Mouse (Mus musculus) embryonic facial prominence, embryonic 15.5 days (tissue): ENCODE data around the gene Ppp2r5e. TPM values are rescaled to one million over a fixed set of nuclear protein-coding genes. Genes with fewer than 3 reads are reported as not detected.

Source experiments
- ATAC-seq: fragments of 200-750 bp; cut with Nextera tagmentation; 2 replicates; pipeline ENCODE4 v1.8.0; 2017; ENCODE audit warnings: low read depth, moderate TSS enrichment; ENCODE audit not compliant: insufficient number of reproducible peaks, low FRiP score, low TSS enrichment
- H3K27ac ChIP-seq: fragments of 300-500 bp; sonication (generic); replicated peaks from 2 replicates; pipeline ENCODE4 v1.5.1; 2015; ENCODE audit warnings: mild to moderate bottlenecking, inconsistent platforms
- H3K27me3 ChIP-seq: fragments of 300-500 bp; sonication (generic); 2 replicates; pipeline ENCODE4 v1.6.1; 2015; ENCODE audit warnings: inconsistent platforms
- H3K36me3 ChIP-seq: fragments of 300-500 bp; sonication (generic); 2 replicates; pipeline ENCODE4 v1.6.1; 2015; ENCODE audit warnings: mild to moderate bottlenecking, inconsistent platforms
- H3K4me1 ChIP-seq: fragments of 300-500 bp; sonication (generic); 2 replicates; pipeline ENCODE4 v1.6.1; 2015; ENCODE audit warnings: inconsistent platforms
- H3K4me2 ChIP-seq: fragments of 300-500 bp; sonication (generic); replicated peaks from 2 replicates; pipeline ENCODE4 v1.6.1; 2015; ENCODE audit warnings: mild to moderate bottlenecking, inconsistent platforms
- H3K4me3 ChIP-seq: fragments of 300-500 bp; sonication (generic); replicated peaks from 2 replicates; pipeline ENCODE4 v1.5.1; 2015; ENCODE audit warnings: mild to moderate bottlenecking, inconsistent platforms
- H3K9ac ChIP-seq: fragments of 300-500 bp; sonication (generic); 2 replicates; pipeline ENCODE4 v1.6.1; 2015; ENCODE audit warnings: inconsistent platforms
- H3K9me3 ChIP-seq: fragments of 300-500 bp; sonication (generic); replicated peaks from 2 replicates; pipeline ENCODE4 v1.6.1; 2016; ENCODE audit warnings: inconsistent platforms
- WGBS: fragments of 180-500 bp; shearing (Covaris S2); methylation state at CpG from one replicate; pipeline ENCODE4 v1.1.7; 2015; 5-methylcytosine and 5-hydroxymethylcytosine counted together
- polyA plus RNA-seq: library from polyadenylated mRNA; unstranded; fragments of >200 nt; fragmentation: Nextera tagmentation; extraction: Ambion mirVana; gene quantifications from 2 replicates; pipeline ENCODE4 v1.2.1, GENCODE M21; 2015

Ppp2r5e gene
- 12.4 and 13.1 TPM in 2 replicates for polyA plus RNA-seq

DNA sequence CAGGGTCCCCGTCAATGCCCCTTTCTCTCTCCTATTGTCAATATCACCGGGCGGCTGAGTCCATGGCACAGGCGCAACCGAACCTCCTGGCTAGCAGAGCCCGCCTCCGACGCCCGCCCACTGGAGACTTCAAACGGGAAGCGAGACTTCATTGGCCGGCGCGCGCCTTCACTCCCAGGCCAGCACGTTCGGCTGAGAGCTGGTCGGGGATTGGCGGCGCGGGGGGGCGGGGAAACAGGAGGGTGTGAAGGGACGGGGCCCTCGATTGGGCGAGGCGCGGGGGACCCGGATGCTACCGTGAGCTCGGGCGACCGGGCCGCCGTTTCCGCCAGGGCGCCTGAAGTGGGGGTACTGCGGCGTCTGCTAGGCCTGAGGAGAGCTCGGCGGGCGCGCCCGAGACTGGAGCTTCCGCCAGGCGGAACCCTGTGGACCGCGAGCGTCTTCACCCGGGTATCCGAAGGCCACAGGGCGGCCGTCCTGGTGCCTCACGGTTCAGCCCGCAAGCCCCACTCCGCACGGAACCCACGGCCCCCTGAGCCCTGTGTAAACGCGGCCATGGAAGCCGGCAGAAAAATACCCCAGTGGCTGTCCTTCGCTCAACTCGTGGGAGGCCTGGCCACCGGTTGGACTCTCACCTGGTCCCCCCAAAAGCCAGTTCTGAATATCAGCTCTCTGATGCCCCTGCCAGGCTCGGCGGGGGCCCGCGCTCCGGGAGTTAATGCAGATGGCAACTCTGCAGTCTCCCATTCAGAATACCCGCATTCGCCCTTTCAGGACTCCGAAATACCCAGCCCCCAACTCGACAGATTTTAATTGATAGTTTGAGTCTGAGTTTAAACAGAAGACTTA lies at the start of gene Ppp2r5e:
Gene Ppp2r5e (minus strand): TSS at position 92 of the 849 bp plus-strand sequence.
- Histone ChIP-seq H3K4me3 (peak within 1 kb of the TSS; percentile 75), H3K36me3 (peaks cover 11% of the 10 kb centered on the region), H3K4me2 (peak within 1 kb of the TSS; percentile 69), H3K27ac (peak within 1 kb of the TSS; percentile 97), H3K9ac (peak within 1 kb of the TSS; percentile 91), H3K9me3 (no peaks in the 10 kb centered on the region), H3K27me3 (no peaks in the 10 kb centered on the region), H3K4me1 (peaks cover 8% of the 10 kb centered on the region; the same call in 1 of the 2 replicates)
- ATAC-seq = peak; percentile 100
- WGBS = under 1% methylated on average over 68 of the region's 72 CpGs

DNA sequence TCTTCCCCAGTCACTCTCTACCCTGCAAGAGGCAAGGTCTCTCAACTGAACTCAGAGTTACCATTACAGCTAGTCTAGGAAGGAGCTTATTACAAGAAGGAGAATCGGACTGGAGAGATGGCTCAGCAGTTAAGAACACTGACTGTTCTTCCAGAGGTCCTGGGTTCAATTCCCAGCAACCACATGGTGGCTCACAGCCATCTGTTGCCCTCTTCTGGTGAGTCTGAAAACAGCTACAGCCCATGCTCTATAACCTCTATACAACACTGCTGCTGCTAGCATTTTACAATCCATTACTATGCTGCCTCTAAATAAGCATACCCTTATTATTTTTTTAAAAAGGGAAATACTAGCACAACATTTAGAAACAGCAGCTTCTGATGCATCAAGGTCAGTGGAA lies 49.7 kb upstream of the Ppp2r5e start:
- no peaks in the 10 kb centered on the region for H3K9me3 ChIP-seq
- H3K27ac ChIP-seq = no peak overlapping the region
- no peak for ATAC-seq
- no peak overlapping the region for H3K9ac ChIP-seq
- WGBS = 89% methylated on average over 1 of the region's 1 CpGs
- H3K36me3 ChIP-seq = no peaks in the 10 kb centered on the region
- no peak overlapping the region for H3K4me2 ChIP-seq
- no peak overlapping the region for H3K4me3 ChIP-seq
- no peaks in the 10 kb centered on the region for H3K4me1 ChIP-seq
- H3K27me3 ChIP-seq = no peaks in the 10 kb centered on the region

DNA sequence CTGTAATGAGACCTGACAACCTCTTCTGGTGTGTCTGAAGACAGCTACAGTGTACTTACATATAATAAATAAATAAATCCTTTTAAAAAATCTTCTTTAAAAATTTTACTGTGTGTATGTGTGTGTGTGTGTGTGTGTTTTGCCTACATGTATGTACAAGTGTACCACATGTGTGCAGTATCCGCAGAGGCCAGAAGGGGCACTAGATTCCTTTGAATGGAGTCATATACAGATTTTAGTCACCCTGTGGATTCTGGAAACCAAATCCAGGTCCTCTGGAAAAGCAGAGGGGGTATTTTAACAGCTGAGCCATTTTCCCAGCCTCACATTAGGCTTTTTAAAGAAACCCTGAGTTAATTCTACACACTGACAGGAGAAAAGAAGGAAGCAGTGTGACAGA lies 45.7 kb upstream of the Ppp2r5e start:
- no peak for ATAC-seq
- 93% methylated on average over 1 of the region's 1 CpGs for WGBS
- no peak overlapping the region for H3K4me2 ChIP-seq

DNA sequence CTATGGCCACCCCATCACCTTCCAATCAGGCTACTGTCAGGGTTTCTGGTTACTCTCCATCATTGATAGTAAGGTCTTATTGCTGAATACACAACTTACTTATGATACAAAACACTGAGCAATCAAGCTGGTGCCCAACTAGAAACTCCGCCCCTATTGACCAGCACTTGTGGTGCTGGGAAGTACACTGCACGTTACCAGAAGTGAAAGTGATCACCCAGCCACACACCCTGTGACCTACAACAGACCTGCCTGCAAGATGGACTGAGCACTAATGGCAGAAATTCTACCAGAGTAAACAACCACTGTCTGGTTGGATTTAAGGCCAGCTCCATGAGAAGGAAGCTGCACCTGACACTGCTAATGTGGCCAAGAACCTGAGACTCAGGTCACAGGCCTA lies 42.3 kb upstream of the Ppp2r5e start:
- no peak for ATAC-seq
- no peak overlapping the region for H3K27ac ChIP-seq
- no peaks in the 10 kb centered on the region for H3K36me3 ChIP-seq
- H3K27me3 ChIP-seq = no peaks in the 10 kb centered on the region
- H3K4me3 ChIP-seq = no peak overlapping the region
- WGBS = 85% methylated on average over 2 of the region's 2 CpGs
- H3K9ac ChIP-seq = no peak overlapping the region
- no peaks in the 10 kb centered on the region for H3K9me3 ChIP-seq
- H3K4me1 ChIP-seq = no peaks in the 10 kb centered on the region
- H3K4me2 ChIP-seq = no peak overlapping the region

More for the DNA sequence above, 45.7 kb upstream of the Ppp2r5e start:
- Histone ChIP-seq H3K9ac (no peak overlapping the region), H3K36me3 (no peaks in the 10 kb centered on the region), H3K4me1 (no peaks in the 10 kb centered on the region), H3K27ac (no peak overlapping the region), H3K4me3 (no peak overlapping the region), H3K9me3 (no peaks in the 10 kb centered on the region), H3K27me3 (no peaks in the 10 kb centered on the region)

DNA sequence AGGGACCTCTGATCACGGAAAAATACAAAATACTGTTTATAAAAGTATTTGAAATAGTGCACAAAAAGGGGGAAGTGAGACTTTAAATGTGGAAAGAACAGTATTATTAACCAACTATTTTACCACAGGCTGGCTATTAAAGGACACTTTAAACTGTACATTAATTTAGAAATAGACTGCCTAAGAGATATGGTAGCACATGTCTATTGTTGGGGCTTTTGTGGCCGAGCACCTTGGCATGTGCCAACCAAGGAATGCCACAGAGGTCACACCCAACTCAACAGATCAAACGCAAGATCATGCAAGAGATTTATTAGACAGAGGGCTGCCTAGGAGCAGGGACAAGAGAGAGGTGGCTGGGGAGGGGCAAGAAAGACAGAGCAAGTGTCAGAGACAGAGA lies 41.1 kb upstream of the Ppp2r5e start:
- no peak overlapping the region for H3K9ac ChIP-seq
- no peak overlapping the region for H3K4me3 ChIP-seq
- H3K4me1 ChIP-seq = no peaks in the 10 kb centered on the region
- H3K4me2 ChIP-seq = no peak overlapping the region
- ATAC-seq = no peak
- WGBS = 90% methylated on average over 3 of the region's 3 CpGs
- no peaks in the 10 kb centered on the region for H3K27me3 ChIP-seq
- H3K36me3 ChIP-seq = no peaks in the 10 kb centered on the region
- no peaks in the 10 kb centered on the region for H3K9me3 ChIP-seq
- no peak overlapping the region for H3K27ac ChIP-seq

DNA sequence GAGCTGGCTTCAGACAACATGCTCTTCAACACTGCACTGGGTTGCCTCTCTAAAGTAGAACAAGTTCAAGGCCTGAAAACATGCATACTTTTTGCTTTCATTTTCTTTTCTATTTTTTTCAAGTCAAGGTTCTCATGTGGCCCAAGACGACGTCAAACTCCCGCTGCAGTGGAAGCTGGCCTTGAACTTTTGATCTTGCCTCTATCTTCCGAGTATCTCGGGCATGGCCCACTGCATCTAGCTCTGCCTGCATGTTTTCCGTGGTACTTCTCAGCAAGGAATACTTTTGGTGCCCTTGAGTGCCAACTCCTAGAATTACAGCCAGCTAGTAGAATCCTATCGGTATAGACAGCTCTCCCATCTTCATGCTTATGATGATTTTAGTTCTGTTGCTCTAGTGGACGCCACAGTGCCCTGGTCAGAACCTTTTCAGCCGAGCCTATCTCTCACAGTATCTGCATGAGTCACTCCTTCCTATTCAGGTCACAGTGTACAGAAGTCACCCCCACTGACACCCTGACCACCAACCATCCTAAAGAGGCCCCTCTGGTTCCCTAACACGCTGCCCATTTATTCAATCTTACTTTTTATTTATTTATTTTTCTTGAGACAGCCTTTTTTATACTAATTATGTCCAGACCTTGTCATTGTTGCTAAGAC lies 39.9 kb upstream of the Ppp2r5e start:
- 87% methylated on average over 10 of the region's 10 CpGs for WGBS
- H3K4me3 ChIP-seq = no peak overlapping the region

DNA sequence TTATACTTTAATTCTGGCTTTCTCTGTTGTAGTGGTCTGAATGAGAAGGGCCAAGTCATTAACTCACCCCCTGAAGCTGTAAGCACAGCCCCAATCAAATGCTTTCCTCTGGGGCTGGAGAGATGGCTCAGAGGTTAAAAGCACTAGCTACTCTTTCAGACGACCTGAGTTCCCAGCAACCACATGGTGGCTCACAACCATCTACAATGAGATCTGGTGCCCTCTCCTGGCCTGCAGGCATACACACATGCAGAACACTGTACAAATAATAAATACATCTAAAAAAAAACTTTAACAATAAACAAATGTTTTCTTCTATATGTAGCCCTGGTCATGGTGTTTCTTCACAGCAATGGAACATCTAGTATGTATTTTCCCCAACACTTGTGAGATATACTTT lies 33.6 kb upstream of the Ppp2r5e start:
- 57% methylated on average over 1 of the region's 1 CpGs for WGBS
- H3K9ac ChIP-seq = no peak overlapping the region
- H3K9me3 ChIP-seq = no peaks in the 10 kb centered on the region
- no peaks in the 10 kb centered on the region for H3K36me3 ChIP-seq
- no peak for ATAC-seq
- no peak overlapping the region for H3K27ac ChIP-seq
- no peak overlapping the region for H3K4me3 ChIP-seq
- no peaks in the 10 kb centered on the region for H3K27me3 ChIP-seq
- H3K4me2 ChIP-seq = no peak overlapping the region
- H3K4me1 ChIP-seq = no peaks in the 10 kb centered on the region

More for the DNA sequence above, 39.9 kb upstream of the Ppp2r5e start:
- Histone ChIP-seq H3K27ac (no peak overlapping the region), H3K9me3 (no peaks in the 10 kb centered on the region), H3K9ac (no peak overlapping the region), H3K4me1 (no peaks in the 10 kb centered on the region), H3K4me2 (no peak overlapping the region), H3K36me3 (no peaks in the 10 kb centered on the region), H3K27me3 (no peaks in the 10 kb centered on the region)
- no peak for ATAC-seq

DNA sequence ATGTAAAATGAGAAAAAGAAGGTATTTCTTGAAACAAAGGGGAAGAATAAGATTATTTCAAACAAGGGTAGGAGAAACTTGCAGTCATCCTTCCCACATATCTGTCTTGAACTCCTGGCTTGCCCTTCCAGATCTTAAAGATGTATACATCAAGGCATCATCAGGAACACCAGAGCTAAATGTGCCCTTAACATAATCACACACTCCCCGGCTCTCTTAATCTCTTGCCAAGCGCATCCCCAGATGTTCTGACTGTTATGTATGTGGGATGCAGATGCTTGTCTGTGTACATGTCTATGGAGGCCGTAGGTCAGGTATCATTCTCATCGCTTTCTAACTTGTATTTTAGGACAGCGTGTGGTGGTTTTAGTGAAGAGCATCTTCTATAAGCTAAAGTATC lies 27.2 kb upstream of the Ppp2r5e start:
- ATAC-seq = no peak
- Histone ChIP-seq H3K27me3 (no peaks in the 10 kb centered on the region), H3K4me2 (no peak overlapping the region), H3K4me3 (no peak overlapping the region), H3K27ac (no peak overlapping the region), H3K36me3 (no peaks in the 10 kb centered on the region), H3K9ac (no peak overlapping the region), H3K9me3 (no peaks in the 10 kb centered on the region), H3K4me1 (no peaks in the 10 kb centered on the region)
- WGBS = 89% methylated on average over 5 of the region's 5 CpGs

DNA sequence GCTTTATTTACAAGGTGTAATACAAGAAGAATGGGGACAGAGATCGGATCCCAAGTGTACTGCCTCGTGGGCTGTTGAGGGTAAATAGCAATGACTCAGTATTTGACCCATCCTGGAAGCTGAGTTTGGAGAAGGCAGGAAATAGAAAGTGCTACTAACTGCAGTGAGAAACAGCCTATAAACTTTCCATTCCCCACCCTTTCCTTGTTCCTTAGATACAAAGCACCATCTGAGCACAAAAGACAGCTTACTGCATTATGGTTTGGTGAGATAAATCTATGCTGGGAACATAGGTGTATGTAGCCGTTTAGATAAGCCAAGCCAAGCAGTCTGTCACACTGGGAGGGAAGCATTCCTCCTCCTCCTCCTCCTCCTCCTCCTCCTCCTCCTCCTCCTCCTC lies 26.8 kb upstream of the Ppp2r5e start:
- Histone ChIP-seq H3K36me3 (no peaks in the 10 kb centered on the region), H3K4me3 (no peak overlapping the region), H3K27me3 (no peaks in the 10 kb centered on the region), H3K4me1 (no peaks in the 10 kb centered on the region), H3K9ac (no peak overlapping the region), H3K27ac (no peak overlapping the region), H3K9me3 (no peaks in the 10 kb centered on the region), H3K4me2 (no peak overlapping the region)
- 72% methylated on average over 3 of the region's 3 CpGs for WGBS
- ATAC-seq = no peak

DNA sequence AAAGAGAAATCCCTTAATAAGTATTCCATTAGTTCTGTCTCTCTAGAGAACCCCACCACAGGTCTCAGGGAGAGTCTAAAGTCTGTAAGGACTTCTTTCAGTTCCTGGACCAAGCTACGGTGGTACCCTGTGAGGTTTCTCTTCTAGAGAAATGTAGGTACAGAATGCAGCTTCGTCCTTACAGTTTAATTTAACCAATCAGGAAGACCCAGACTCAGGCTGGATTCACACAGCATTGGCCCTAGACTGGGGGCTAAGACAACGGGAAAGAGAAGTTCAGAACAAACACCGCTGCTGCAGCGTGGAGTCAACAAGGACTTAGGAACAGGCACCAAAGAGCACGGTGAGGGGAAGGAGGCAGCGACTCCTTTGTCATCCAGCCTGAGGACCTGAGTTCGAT lies 20.8 kb upstream of the Ppp2r5e start:
- H3K27ac ChIP-seq = no peak overlapping the region
- ATAC-seq = no peak
- WGBS = 50% methylated on average over 8 of the region's 8 CpGs
- no peaks in the 10 kb centered on the region for H3K9me3 ChIP-seq
- H3K36me3 ChIP-seq = no peaks in the 10 kb centered on the region
- H3K4me1 ChIP-seq = peaks cover 4% of the 10 kb centered on the region; the same call in 1 of the 2 replicates
- H3K9ac ChIP-seq = no peak overlapping the region
- no peak overlapping the region for H3K4me2 ChIP-seq
- H3K27me3 ChIP-seq = no peaks in the 10 kb centered on the region
- no peak overlapping the region for H3K4me3 ChIP-seq

DNA sequence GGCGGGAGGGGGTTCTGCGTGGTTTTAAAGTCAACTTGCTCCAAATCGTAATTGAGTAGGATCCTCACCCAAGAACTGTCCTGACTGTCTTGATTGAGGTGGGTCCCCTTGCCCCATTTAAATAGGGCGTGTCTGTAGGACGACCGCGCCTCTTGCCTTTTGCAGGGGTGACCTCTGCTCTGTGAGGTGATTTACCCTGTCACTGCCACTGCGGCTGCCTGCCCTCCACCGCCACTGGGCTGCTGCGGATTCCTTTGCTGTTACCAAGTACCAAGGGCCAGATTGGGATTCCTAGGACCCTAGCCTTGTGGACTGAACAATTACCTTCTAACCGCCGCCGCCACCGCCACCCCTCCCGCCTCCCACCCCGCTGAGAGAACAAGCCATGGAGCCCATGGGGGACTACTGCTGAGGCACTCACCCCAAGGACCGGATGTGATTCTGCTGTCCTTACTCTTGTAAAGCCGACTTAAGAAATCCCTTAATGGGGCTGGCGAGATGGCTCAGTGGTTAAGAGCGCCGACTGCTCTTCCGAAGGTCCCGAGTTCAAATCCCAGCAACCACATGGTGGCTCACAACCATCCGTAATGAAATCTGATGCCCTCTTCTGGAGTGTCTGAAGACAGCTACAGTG lies 20.2 kb upstream of the Ppp2r5e start:
- Histone ChIP-seq H3K9ac (no peak overlapping the region), H3K36me3 (no peaks in the 10 kb centered on the region), H3K4me1 (peaks cover 4% of the 10 kb centered on the region; the same call in 1 of the 2 replicates), H3K4me3 (peak overlapping the region; percentile 35), H3K9me3 (no peaks in the 10 kb centered on the region), H3K27me3 (no peaks in the 10 kb centered on the region), H3K4me2 (peak overlapping the region; percentile 58), H3K27ac (no peak overlapping the region)
- ATAC-seq = no peak
- WGBS = 4% methylated on average over 24 of the region's 24 CpGs
